In the genomic region with DNA sequence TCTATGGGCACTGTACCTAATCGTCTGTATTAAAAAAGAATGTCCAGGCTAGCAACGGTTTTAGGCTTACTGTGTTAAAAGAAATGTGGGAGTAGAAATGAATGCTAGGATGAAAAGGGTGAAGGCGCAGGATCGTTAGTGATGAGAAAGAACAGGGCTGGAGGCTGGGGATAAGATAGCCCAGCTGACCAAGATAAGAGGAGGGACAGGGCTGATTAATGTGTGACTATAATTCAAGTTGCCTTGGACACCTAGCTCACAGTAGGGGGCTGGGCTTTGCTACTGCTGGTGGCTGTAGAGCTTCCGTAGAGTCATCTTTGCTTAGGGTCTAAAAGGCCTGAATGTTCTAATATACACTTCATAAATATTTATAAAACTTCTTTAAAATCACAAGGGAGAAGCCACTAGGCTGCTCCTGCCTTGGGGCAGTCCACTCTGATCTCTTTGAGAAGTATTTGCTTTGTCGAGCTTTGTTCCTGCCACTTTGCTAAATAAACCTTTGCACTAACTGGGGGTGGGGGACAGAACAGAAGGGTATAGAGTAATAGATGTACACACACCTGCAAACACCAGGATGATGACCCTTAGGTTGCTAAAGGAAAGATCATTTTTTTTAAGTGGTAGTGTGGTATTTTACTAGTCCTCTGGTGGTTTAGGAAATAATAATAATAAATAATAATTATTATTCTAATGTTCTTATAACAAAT, we compare ENCODE assay signal across 19 mouse cellular contexts. TPM values are rescaled to one million over a fixed set of nuclear protein-coding genes. Genes with fewer than 3 reads are reported as not detected.
A peak's percentile ranks its signal among the peaks of the same experiment; 100 is the strongest.
DNase-seq lines count a peak whose midpoint lies in the region; ATAC-seq and TF ChIP-seq lines count a peak whose summit lies in the region.
"Had no signal": no experiment of that assay in that cellular context is flagged by ENCODE, and none has a peak within 500 bp of the region (broad histone marks: within the 10 kb centered on the region; RNA-seq: fewer than 3 reads in every experiment).

No protein-coding gene starts in this region.

- 33% methylated on average over 6 of the region's 6 CpGs for WGBS in heart, embryonic 13.5 days
- 36% methylated on average over 6 of the region's 6 CpGs for WGBS in heart, embryonic 11.5 days (ENCODE audit: insufficient replicate concordance)
- WGBS in liver, embryonic 16.5 days (ENCODE audit: insufficient replicate concordance): 32% methylated on average over 6 of the region's 6 CpGs

- peaks cover 23% of the 10 kb centered on the region for H3K4me1 ChIP-seq in heart, embryonic 13.5 days
- H3K4me1 ChIP-seq in heart, embryonic 11.5 days (ENCODE audit: control insufficient read depth, insufficient read depth, low read length): no peaks in the 10 kb centered on the region
- peaks cover 5 to 10% of the 10 kb centered on the region in 2 experiments for H3K4me1 ChIP-seq in MEL (ENCODE audit: control insufficient read depth in 1 of 2, insufficient read depth in 2 of 2, low read length in 2 of 2)
- H3K4me1 ChIP-seq in liver, embryonic 16.5 days (ENCODE audit: control insufficient read depth, low read depth, low read length): peaks cover 3% of the 10 kb centered on the region
- H3K4me1 ChIP-seq: embryonic facial prominence, embryonic 15.5 days; forebrain, embryonic 12.5 days; limb, embryonic 12.5 days had no signal

- peak overlapping the region; percentile 28 for H3K27ac ChIP-seq in heart, embryonic 13.5 days (replicated peaks)
- no peak overlapping the region for H3K27ac ChIP-seq in heart, embryonic 11.5 days (ENCODE audit: low read depth, low read length)
- H3K27ac ChIP-seq in MEL (ENCODE audit: control insufficient read depth, low read depth, low read length): no peak overlapping the region
- H3K27ac ChIP-seq in liver, embryonic 16.5 days (ENCODE audit: low read length): peak overlapping the region; percentile 25; the same call in 1 of the 2 replicates
- H3K27ac ChIP-seq: embryonic facial prominence, embryonic 15.5 days; forebrain, embryonic 12.5 days; limb, embryonic 12.5 days had no signal

- H3K27me3 ChIP-seq in heart, embryonic 13.5 days (replicated peaks): no peaks in the 10 kb centered on the region
- no peaks in the 10 kb centered on the region for H3K27me3 ChIP-seq in heart, embryonic 11.5 days (ENCODE audit: control insufficient read depth, insufficient read depth, low read length)
- H3K27me3 ChIP-seq in MEL (ENCODE audit: control insufficient read depth in 1 of 2, insufficient read depth in 2 of 2, low read length in 2 of 2): no peaks in the 10 kb centered on the region
- no peaks in the 10 kb centered on the region for H3K27me3 ChIP-seq in liver, embryonic 16.5 days (ENCODE audit: control insufficient read depth, insufficient read depth, low read depth, low read length)
- H3K27me3 ChIP-seq: embryonic facial prominence, embryonic 15.5 days; forebrain, embryonic 12.5 days had no signal

- TF ChIP-seq CTCF in MEL (IDR thresholded peaks at IDR 0.05 in 2 of 3, conservative IDR thresholded peaks at IDR 0.05 in 1 of 3; ENCODE audit: control insufficient read depth in 1 of 3, insufficient read depth in 1 of 3, low read depth in 2 of 3, low read length in 3 of 3, poor library complexity in 1 of 3, severe bottlenecking in 1 of 3): no peak

- no peak overlapping the region for H3K4me2 ChIP-seq in heart, embryonic 13.5 days
- no peak overlapping the region for H3K4me2 ChIP-seq in heart, embryonic 11.5 days
- H3K4me2 ChIP-seq in liver, embryonic 16.5 days (ENCODE audit: low read depth, low read length): peak overlapping the region; percentile 3; the same call in 1 of the 2 replicates
- H3K4me2 ChIP-seq: embryonic facial prominence, embryonic 15.5 days; forebrain, embryonic 12.5 days; limb, embryonic 12.5 days had no signal

- peak; percentile 74 for TF ChIP-seq EP300 in MEL (IDR thresholded peaks at IDR 0.05; ENCODE audit: low read depth in 1 of 2, low read length in 2 of 2)

- H3K9me3 ChIP-seq in heart, embryonic 13.5 days: no peaks in the 10 kb centered on the region
- H3K9me3 ChIP-seq in heart, embryonic 11.5 days (replicated peaks; ENCODE audit: control insufficient read depth, low read length): no peaks in the 10 kb centered on the region
- no peaks in the 10 kb centered on the region for H3K9me3 ChIP-seq in MEL (replicated peaks; ENCODE audit: insufficient read depth, low read length)
- no peaks in the 10 kb centered on the region for H3K9me3 ChIP-seq in liver, embryonic 16.5 days (replicated peaks; ENCODE audit: control insufficient read depth, low read length)
- H3K9me3 ChIP-seq: embryonic facial prominence, embryonic 15.5 days; forebrain, embryonic 12.5 days; limb, embryonic 12.5 days had no signal

- H3K79me2 ChIP-seq in MEL (ENCODE audit: control insufficient read depth, insufficient read depth, low read length, poor library complexity): no peaks in the 10 kb centered on the region

- no peak for TF ChIP-seq POLR2A in MEL (IDR thresholded peaks at IDR 0.05; ENCODE audit: control insufficient read depth in 1 of 2, insufficient read depth in 1 of 2, low read depth in 1 of 2, low read length in 2 of 2, poor library complexity in 1 of 2)

- H3K9ac ChIP-seq in heart, embryonic 13.5 days: no peak overlapping the region
- H3K9ac ChIP-seq in heart, embryonic 11.5 days (ENCODE audit: low read depth, low read length): no peak overlapping the region
- no peak overlapping the region for H3K9ac ChIP-seq in MEL (ENCODE audit: control insufficient read depth, low read depth, low read length, poor library complexity, severe bottlenecking)
- H3K9ac ChIP-seq in liver, embryonic 16.5 days (ENCODE audit: low read depth, low read length): no peak overlapping the region
- H3K9ac ChIP-seq: embryonic facial prominence, embryonic 15.5 days; forebrain, embryonic 12.5 days; limb, embryonic 12.5 days had no signal

- no peak for ATAC-seq in heart, embryonic 13.5 days (ENCODE audit: extremely low read depth, insufficient number of reproducible peaks, low FRiP score, low TSS enrichment)
- ATAC-seq in heart, embryonic 11.5 days (replicated peaks; ENCODE audit: insufficient number of reproducible peaks, low FRiP score, low TSS enrichment): no peak; the same call in 1 of the 2 replicates
- ATAC-seq in erythroid progenitor cell, adult 5-6 weeks (replicated peaks; ENCODE audit: low FRiP score, poor library complexity, severe bottlenecking): peak; percentile 52; the same call in 1 of the 2 replicates
- ATAC-seq in liver, embryonic 16.5 days (ENCODE audit: low read depth): peak; percentile 87
- ATAC-seq: hindbrain, embryonic 16.5 days had no signal

- peaks cover 9% of the 10 kb centered on the region for H3K36me3 ChIP-seq in heart, embryonic 13.5 days
- no peaks in the 10 kb centered on the region for H3K36me3 ChIP-seq in heart, embryonic 11.5 days (ENCODE audit: control insufficient read depth, insufficient read depth, low read length)
- H3K36me3 ChIP-seq in MEL (ENCODE audit: control insufficient read depth in 1 of 2, insufficient read depth in 2 of 2, low read length in 2 of 2): peaks cover 0 to 7% of the 10 kb centered on the region in 2 experiments; a peak in 2 of 4 replicates
- H3K36me3 ChIP-seq in liver, embryonic 16.5 days (ENCODE audit: control insufficient read depth, insufficient read depth): no peaks in the 10 kb centered on the region; the same call in 1 of the 2 replicates
- H3K36me3 ChIP-seq: embryonic facial prominence, embryonic 15.5 days had no signal

- peak; percentile 20 for DNase-seq in MEL (ENCODE audit: low read depth, low spot score)
- DNase-seq in right cerebral cortex, postnatal 14 days: no peak
- no peak for DNase-seq in cerebellum, postnatal 10 days
- DNase-seq: cerebellum, adult 18-20 months; gastrocnemius, postnatal 14 days; heart, postnatal 4 days; kidney, adult 2 months; kidney, postnatal 36 days; layer of hippocampus, adult 9-11 months; right cerebral cortex, postnatal 4 days had no signal

- H3K4me3 ChIP-seq in heart, embryonic 13.5 days: no peak overlapping the region
- H3K4me3 ChIP-seq in heart, embryonic 11.5 days (ENCODE audit: low read depth, low read length): no peak overlapping the region
- 0 out of 4 replicates have a peak overlapping the region, but pooled peaks of 1 of the 2 experiments have one; percentile 21 for H3K4me3 ChIP-seq in MEL (ENCODE audit: control insufficient read depth in 1 of 2, insufficient read depth in 1 of 2, low read depth in 2 of 2, low read length in 2 of 2)
- no peak overlapping the region for H3K4me3 ChIP-seq in liver, embryonic 16.5 days (ENCODE audit: low read depth, low read length)
- H3K4me3 ChIP-seq: embryonic facial prominence, embryonic 15.5 days; forebrain, embryonic 12.5 days; limb, embryonic 12.5 days had no signal

- TF ChIP-seq RAD21 in MEL (IDR thresholded peaks at IDR 0.05; ENCODE audit: low read depth, low read length): no peak

RNA-seq across cellular contexts. Expression of a gene that starts 7.3 kb away (rescaled TPM):
- polyA plus RNA-seq in heart, embryonic 13.5 days (2015; fragmentation: Nextera tagmentation; extraction: Ambion mirVana): 448 and 526 TPM in 2 replicates
- 595 and 603 TPM in 2 replicates for polyA plus RNA-seq in heart, embryonic 11.5 days (2014; fragmentation: Nextera tagmentation; extraction: Ambion mirVana)
- 68.1 and 75.2 TPM in 2 replicates for total RNA-seq in MEL (2012; rRNA removed)
- 100 to 1,000 TPM in 1 of 2 experiments, not detected in 1; 113 TPM for polyA plus RNA-seq in MEL (2012; ENCODE audit: insufficient read depth in 1 of 2, insufficient read length in 2 of 2, low read depth in 1 of 2, low replicate concordance in 2 of 2, missing spikeins in 1 of 2)
- 47.8 and 73.9 TPM in 2 replicates for total RNA-seq in erythroid progenitor cell, adult 5-6 weeks (2015; ENCODE audit: low replicate concordance)
- 80.9 and 85.2 TPM in 2 replicates for total RNA-seq in erythroid progenitor cell, adult 5-6 weeks (2017; ENCODE audit: low replicate concordance)
- 234 and 259 TPM in 2 replicates for polyA plus RNA-seq in liver, embryonic 16.5 days (2015; fragmentation: Nextera tagmentation; extraction: Ambion mirVana)

RNA-seq across cellular contexts. Expression of a gene that starts 17.9 kb away (rescaled TPM):
- polyA plus RNA-seq in heart, embryonic 13.5 days (2015; fragmentation: Nextera tagmentation; extraction: Ambion mirVana): 517 and 589 TPM in 2 replicates
- polyA plus RNA-seq in heart, embryonic 11.5 days (2014; fragmentation: Nextera tagmentation; extraction: Ambion mirVana): 780 and 783 TPM in 2 replicates
- total RNA-seq in MEL (2012; rRNA removed): 153 and 164 TPM in 2 replicates
- polyA plus RNA-seq in MEL (2012; ENCODE audit: insufficient read depth in 1 of 2, insufficient read length in 2 of 2, low read depth in 1 of 2, low replicate concordance in 2 of 2, missing spikeins in 1 of 2): 100 to 1,000 TPM in 1 of 2 experiments, not detected in 1; 326 TPM
- 96.2 and 127 TPM in 2 replicates for total RNA-seq in erythroid progenitor cell, adult 5-6 weeks (2015; ENCODE audit: low replicate concordance)
- 26.9 and 32.9 TPM in 2 replicates for total RNA-seq in erythroid progenitor cell, adult 5-6 weeks (2017; ENCODE audit: low replicate concordance)
- 205 and 228 TPM in 2 replicates for polyA plus RNA-seq in liver, embryonic 16.5 days (2015; fragmentation: Nextera tagmentation; extraction: Ambion mirVana)

RNA-seq across cellular contexts. Expression of a gene that starts 36.9 kb away (rescaled TPM):
- polyA plus RNA-seq in heart, embryonic 13.5 days (2015; fragmentation: Nextera tagmentation; extraction: Ambion mirVana): 226 and 272 TPM in 2 replicates
- 197 and 204 TPM in 2 replicates for polyA plus RNA-seq in heart, embryonic 11.5 days (2014; fragmentation: Nextera tagmentation; extraction: Ambion mirVana)
- total RNA-seq in MEL (2012; rRNA removed): 0.27 and 0.49 TPM in 2 replicates
- polyA plus RNA-seq in MEL (2012; ENCODE audit: insufficient read depth in 1 of 2, insufficient read length in 2 of 2, low read depth in 1 of 2, low replicate concordance in 2 of 2, missing spikeins in 1 of 2): under 1 TPM in 1 of 2 experiments, not detected in 1; 0.86 TPM
- total RNA-seq in erythroid progenitor cell, adult 5-6 weeks (2015; ENCODE audit: low replicate concordance): 1.3 TPM in 1 of 2 replicates, not detected in the other
- not detected in 2 replicates for total RNA-seq in erythroid progenitor cell, adult 5-6 weeks (2017; ENCODE audit: low replicate concordance)
- polyA plus RNA-seq in liver, embryonic 16.5 days (2015; fragmentation: Nextera tagmentation; extraction: Ambion mirVana): 205 and 219 TPM in 2 replicates
- total RNA-seq: megakaryocyte, adult 5-6 weeks had no signal

RNA-seq across cellular contexts. Expression of a gene that starts 37.6 kb away (rescaled TPM):
- 12.3 and 15.1 TPM in 2 replicates for polyA plus RNA-seq in heart, embryonic 13.5 days (2015; fragmentation: Nextera tagmentation; extraction: Ambion mirVana)
- polyA plus RNA-seq in heart, embryonic 11.5 days (2014; fragmentation: Nextera tagmentation; extraction: Ambion mirVana): 6.6 and 7.3 TPM in 2 replicates
- not detected in 2 replicates for total RNA-seq in MEL (2012; rRNA removed)
- 1 to 10 TPM in 1 of 2 experiments, not detected in 1; 1.0 TPM for polyA plus RNA-seq in MEL (2012; ENCODE audit: insufficient read depth in 1 of 2, insufficient read length in 2 of 2, low read depth in 1 of 2, low replicate concordance in 2 of 2, missing spikeins in 1 of 2)
- total RNA-seq in erythroid progenitor cell, adult 5-6 weeks (2015; ENCODE audit: low replicate concordance): not detected in 2 replicates
- not detected in 2 replicates for total RNA-seq in erythroid progenitor cell, adult 5-6 weeks (2017; ENCODE audit: low replicate concordance)
- polyA plus RNA-seq in liver, embryonic 16.5 days (2015; fragmentation: Nextera tagmentation; extraction: Ambion mirVana): 7.5 and 15.7 TPM in 2 replicates
- total RNA-seq: megakaryocyte, adult 5-6 weeks had no signal
- polyA plus RNA-seq: kidney, adult 2 months had no signal

RNA-seq across cellular contexts. Expression of a gene that starts 48.5 kb away (rescaled TPM):
- polyA plus RNA-seq in heart, embryonic 13.5 days (2015; fragmentation: Nextera tagmentation; extraction: Ambion mirVana): 15.2 and 16.5 TPM in 2 replicates
- polyA plus RNA-seq in heart, embryonic 11.5 days (2014; fragmentation: Nextera tagmentation; extraction: Ambion mirVana): 4.0 and 5.9 TPM in 2 replicates
- not detected in 2 replicates for total RNA-seq in MEL (2012; rRNA removed)
- polyA plus RNA-seq in MEL (2012; ENCODE audit: insufficient read depth in 1 of 2, insufficient read length in 2 of 2, low read depth in 1 of 2, low replicate concordance in 2 of 2, missing spikeins in 1 of 2): not detected
- not detected in 2 replicates for total RNA-seq in erythroid progenitor cell, adult 5-6 weeks (2015; ENCODE audit: low replicate concordance)
- total RNA-seq in erythroid progenitor cell, adult 5-6 weeks (2017; ENCODE audit: low replicate concordance): not detected in 2 replicates
- 11.0 and 11.9 TPM in 2 replicates for polyA plus RNA-seq in liver, embryonic 16.5 days (2015; fragmentation: Nextera tagmentation; extraction: Ambion mirVana)
- total RNA-seq: megakaryocyte, adult 5-6 weeks had no signal

Comparison
In these comparisons a context has a peak if more than half of its experiments do, and no peak if none do; other contexts are left out.
1. H3K27ac ChIP-seq: peak in heart, embryonic 13.5 days (single experiment) and liver, embryonic 16.5 days (single experiment); none in heart, embryonic 11.5 days (single experiment) and MEL (single experiment).
2. ATAC-seq: peak in erythroid progenitor cell, adult 5-6 weeks (single experiment) and liver, embryonic 16.5 days (single experiment); none in heart, embryonic 13.5 days (single experiment) and heart, embryonic 11.5 days (single experiment).
3. RNA of a gene that starts 36.9 kb away (polyA plus RNA-seq): 226 to 272 TPM in heart, embryonic 13.5 days, 205 to 219 TPM in liver, embryonic 16.5 days and 197 to 204 TPM in heart, embryonic 11.5 days; 0.86 TPM in MEL; every median in the first group is over 100 times any median in the second.